Mouse (Mus musculus): Measurements from ENCODE around the gene Ndufa11. TPM values are rescaled to one million over a fixed set of nuclear protein-coding genes. Genes with fewer than 3 reads are reported as not detected.
A peak's percentile ranks its signal among the peaks of the same experiment; 100 is the strongest.

Ndufa11 gene
- polyA plus RNA-seq, 1 experiment from 2014 or later: 465 TPM

DNA sequence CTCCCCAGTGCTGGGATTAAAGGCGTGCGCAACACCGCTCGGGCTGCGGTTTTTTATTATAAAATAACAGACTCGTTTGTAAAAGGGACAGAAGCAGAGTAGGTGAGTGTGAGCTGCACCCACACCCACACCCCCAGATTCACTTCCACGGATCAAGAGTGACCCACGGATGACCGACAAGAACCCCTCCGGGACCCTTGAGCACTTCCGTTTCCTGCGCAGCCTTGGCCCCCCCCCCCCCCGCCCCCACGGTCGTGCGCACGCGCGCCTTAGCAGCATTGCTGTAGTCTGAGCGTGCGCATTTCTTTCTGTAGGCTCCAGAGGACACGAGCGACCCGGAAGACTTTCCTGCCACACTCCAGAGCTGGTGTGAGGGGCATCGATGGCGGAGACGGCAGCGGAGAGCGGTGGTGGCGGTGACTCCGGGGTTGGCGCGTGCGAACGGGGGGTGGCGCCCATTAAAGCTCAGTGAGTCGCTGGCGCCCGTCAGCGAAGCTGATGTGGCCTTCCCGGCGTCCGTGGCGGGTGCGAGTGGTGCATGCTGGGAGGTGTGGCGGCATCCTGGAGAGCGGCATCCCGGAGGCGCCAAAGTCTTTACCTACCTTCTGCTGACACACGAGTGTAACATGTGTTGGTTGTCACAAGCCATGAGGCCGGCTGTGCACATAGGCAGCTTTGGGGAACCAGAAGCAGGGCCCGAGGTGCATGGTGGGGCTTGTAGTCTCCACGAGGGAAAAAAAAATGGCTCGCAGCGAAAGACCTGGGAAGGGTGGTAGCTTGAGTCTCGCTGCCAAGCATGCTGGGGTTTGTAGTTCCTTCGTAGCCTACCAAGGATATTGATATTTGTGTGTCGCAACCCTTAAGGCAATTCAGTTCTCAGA lies 47.1 kb downstream of the Ndufa11 start, which contains the start of gene Dus3l:
TSS of gene Dus3l (plus strand) at position 284 of the 881 bp plus-strand sequence.
- 1% methylated on average over 57 of the region's 58 CpGs for WGBS
- ATAC-seq: peak; percentile 85

DNA sequence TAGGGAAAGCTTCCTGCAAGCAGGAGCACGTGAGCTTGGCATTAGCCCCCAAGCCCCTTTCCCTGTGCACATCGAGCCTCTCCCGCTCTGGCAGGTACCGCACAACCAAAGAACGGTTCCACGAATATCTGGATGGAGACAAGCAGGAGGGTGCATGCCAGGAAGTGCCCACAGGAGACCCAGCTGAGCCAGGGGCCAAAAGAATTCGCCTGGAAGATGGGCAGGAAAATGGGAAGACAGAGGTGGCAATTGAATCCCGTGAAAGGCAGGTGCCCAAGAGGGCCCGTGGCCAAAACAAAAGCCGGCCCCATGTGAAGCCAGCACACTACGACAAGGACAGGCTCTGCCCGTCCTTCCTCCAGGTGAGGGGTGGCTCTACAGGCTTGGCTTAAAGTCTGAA lies 47.9 kb downstream of the Ndufa11 start:
- ATAC-seq: peak; percentile 14
- peaks cover 30% of the 10 kb centered on the region for H3K4me1 ChIP-seq (replicated peaks)
- H3K4me3 ChIP-seq (replicated peaks): peak overlapping the region; percentile 72
- peak overlapping the region; percentile 73 for H3K9ac ChIP-seq (replicated peaks)
- peaks cover 39% of the 10 kb centered on the region for H3K36me3 ChIP-seq
- WGBS: 60% methylated on average over 12 of the region's 12 CpGs
- H3K4me2 ChIP-seq (replicated peaks): peak overlapping the region; percentile 72
- H3K27ac ChIP-seq: peak overlapping the region; percentile 94
- H3K27me3 ChIP-seq: peaks cover 11% of the 10 kb centered on the region
- no peaks in the 10 kb centered on the region for H3K9me3 ChIP-seq

More for the DNA sequence above, 47.1 kb downstream of the Ndufa11 start, which contains the start of gene Dus3l:
- Histone ChIP-seq H3K27me3 (peaks cover 19% of the 10 kb centered on the region), H3K4me3 (replicated peaks) (peak within 1 kb of the TSS; percentile 72), H3K9me3 (no peaks in the 10 kb centered on the region), H3K9ac (replicated peaks) (peak within 1 kb of the TSS; percentile 73), H3K4me1 (replicated peaks) (peaks cover 30% of the 10 kb centered on the region), H3K36me3 (peaks cover 32% of the 10 kb centered on the region), H3K27ac (peak within 1 kb of the TSS; percentile 94), H3K4me2 (replicated peaks) (peak within 1 kb of the TSS; percentile 72)

DNA sequence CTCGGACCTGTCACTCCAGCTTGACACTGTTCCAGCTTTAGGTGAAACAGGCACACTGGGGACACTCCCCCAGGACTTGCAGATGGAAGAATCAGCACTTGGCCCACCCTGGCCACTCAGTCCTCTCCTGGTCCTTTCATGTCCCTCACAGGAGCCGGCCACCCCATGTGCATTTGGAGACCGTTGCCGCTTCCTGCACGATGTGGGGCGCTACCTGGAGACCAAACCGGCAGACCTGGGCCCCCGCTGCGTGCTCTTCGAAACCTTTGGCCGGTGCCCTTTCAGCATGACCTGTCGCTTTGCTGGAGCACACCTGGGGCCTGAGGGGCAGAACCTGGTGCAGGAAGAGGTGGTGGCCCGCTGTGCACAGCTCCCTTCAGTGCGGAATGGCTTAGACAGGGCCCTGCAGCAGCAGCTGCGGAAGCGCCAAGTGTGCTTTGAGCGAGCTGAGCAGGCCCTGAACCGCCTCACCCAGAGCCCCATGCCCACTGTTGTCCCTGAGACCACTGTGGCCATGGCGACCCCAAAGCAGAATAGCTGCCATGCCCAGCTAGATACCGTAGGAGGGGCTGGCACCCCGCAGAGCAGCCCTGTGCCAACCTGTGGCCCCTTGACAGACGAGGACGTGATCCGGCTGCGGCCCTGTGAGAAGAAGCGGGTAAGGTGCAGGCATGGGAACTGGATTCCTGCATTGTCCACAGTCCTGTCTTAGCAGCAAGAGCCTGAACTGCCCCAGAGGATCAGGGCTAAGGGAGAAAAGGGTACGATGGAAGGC lies 49.3 kb downstream of the Ndufa11 start:
- no peak for ATAC-seq
- over 99% methylated on average over 27 of the region's 27 CpGs for WGBS
- Histone ChIP-seq H3K27me3 (no peaks in the 10 kb centered on the region), H3K27ac (no peak overlapping the region), H3K9ac (replicated peaks) (no peak overlapping the region), H3K4me1 (replicated peaks) (peaks cover 26% of the 10 kb centered on the region), H3K36me3 (peaks cover 53% of the 10 kb centered on the region), H3K4me3 (replicated peaks) (no peak overlapping the region), H3K4me2 (replicated peaks) (no peak overlapping the region), H3K9me3 (no peaks in the 10 kb centered on the region)

GRCm38 (mm10) chr17:56767531-56768135 lies 50.1 kb downstream of the Ndufa11 start:
- peaks cover 55% of the 10 kb centered on the region for H3K36me3 ChIP-seq
- no peak overlapping the region for H3K4me3 ChIP-seq (replicated peaks)
- ATAC-seq: no peak
- H3K9me3 ChIP-seq: no peaks in the 10 kb centered on the region
- H3K4me2 ChIP-seq (replicated peaks): no peak overlapping the region
- H3K9ac ChIP-seq (replicated peaks): no peak overlapping the region
- no peak overlapping the region for H3K27ac ChIP-seq
- 94% methylated on average over 29 of the region's 29 CpGs for WGBS
- peaks cover 20% of the 10 kb centered on the region for H3K4me1 ChIP-seq (replicated peaks)
- H3K27me3 ChIP-seq: no peaks in the 10 kb centered on the region

DNA sequence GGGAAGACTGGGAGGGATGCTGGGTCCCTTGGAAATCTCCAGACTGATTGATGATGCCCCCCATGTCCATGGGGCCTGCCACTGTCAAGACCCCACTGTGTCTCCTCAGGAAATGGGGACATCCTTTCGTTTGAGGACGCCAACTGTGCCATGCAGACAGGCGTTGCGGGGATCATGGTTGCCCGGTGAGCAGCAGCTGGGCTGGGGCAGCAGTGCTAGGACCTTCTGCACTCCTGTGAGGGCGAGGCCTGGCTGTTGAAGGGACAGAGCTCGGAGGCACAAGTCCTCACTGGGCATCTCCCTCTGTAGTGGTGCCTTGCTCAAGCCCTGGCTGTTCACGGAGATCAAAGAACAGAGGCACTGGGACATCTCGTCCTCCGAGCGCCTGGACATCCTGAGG lies 51.4 kb downstream of the Ndufa11 start:
- H3K4me2 ChIP-seq (replicated peaks): no peak overlapping the region
- no peak overlapping the region for H3K27ac ChIP-seq
- no peak overlapping the region for H3K4me3 ChIP-seq (replicated peaks)
- WGBS: 97% methylated on average over 11 of the region's 11 CpGs
- H3K9me3 ChIP-seq: no peaks in the 10 kb centered on the region
- no peak for ATAC-seq
- H3K27me3 ChIP-seq: no peaks in the 10 kb centered on the region
- H3K36me3 ChIP-seq: peaks cover 55% of the 10 kb centered on the region
- peaks cover 11% of the 10 kb centered on the region for H3K4me1 ChIP-seq (replicated peaks)
- no peak overlapping the region for H3K9ac ChIP-seq (replicated peaks)

DNA sequence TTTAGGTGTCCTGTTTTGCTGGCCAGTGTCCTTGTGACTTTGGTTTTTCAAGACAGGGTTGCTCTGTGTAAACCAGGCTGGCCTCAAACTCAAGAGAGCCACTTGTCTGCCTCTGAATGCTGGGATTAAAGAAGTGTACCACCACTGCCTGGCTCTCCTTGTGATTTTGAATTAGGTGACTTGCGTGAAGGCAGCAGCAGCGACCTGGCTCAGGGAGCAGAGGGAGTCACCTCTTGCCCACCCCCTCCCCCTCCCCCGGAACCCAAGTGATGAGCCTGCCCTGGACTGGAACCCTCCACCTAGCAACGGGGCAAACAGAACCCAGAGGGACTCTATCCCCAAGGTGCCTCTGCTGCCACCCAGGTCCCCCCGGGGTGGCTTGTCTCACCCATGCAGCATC lies 52.4 kb downstream of the Ndufa11 start, which contains the start of gene Prr22:
TSS of gene Prr22 (plus strand) at position 301 of the 400 bp plus-strand sequence.
- Histone ChIP-seq H3K4me3 (replicated peaks) (no peak within 1 kb of the TSS), H3K4me2 (replicated peaks) (no peak within 1 kb of the TSS), H3K4me1 (replicated peaks) (peaks cover 7% of the 10 kb centered on the region), H3K9ac (replicated peaks) (no peak within 1 kb of the TSS), H3K36me3 (peaks cover 55% of the 10 kb centered on the region), H3K9me3 (no peaks in the 10 kb centered on the region), H3K27me3 (no peaks in the 10 kb centered on the region), H3K27ac (no peak within 1 kb of the TSS)
- no peak for ATAC-seq
- 95% methylated on average over 5 of the region's 5 CpGs for WGBS

Other genes with a start within 250 kb of the Ndufa11 start
- 278 and 317 TPM in 2 replicates for gene Ptprs, start 241.3 kb upstream of the Ndufa11 start, polyA plus RNA-seq (2015; fragmentation: Nextera tagmentation; extraction: Ambion mirVana)
- gene Znrf4, start 205.3 kb upstream of the Ndufa11 start, polyA plus RNA-seq (2015; fragmentation: Nextera tagmentation; extraction: Ambion mirVana): 0.17 TPM in 1 of 2 replicates, not detected in the other
- gene Gm20219, start 163.4 kb upstream of the Ndufa11 start, polyA plus RNA-seq (2015; fragmentation: Nextera tagmentation; extraction: Ambion mirVana): 0.90 and 1.3 TPM in 2 replicates
- gene Safb2, start 133.2 kb upstream of the Ndufa11 start, polyA plus RNA-seq (2015; fragmentation: Nextera tagmentation; extraction: Ambion mirVana): 74.1 and 89.0 TPM in 2 replicates
- 112 and 127 TPM in 2 replicates for gene Safb, start 132.9 kb upstream of the Ndufa11 start, polyA plus RNA-seq (2015; fragmentation: Nextera tagmentation; extraction: Ambion mirVana)
- gene 2410015M20Rik, start 108.0 kb upstream of the Ndufa11 start, polyA plus RNA-seq (2015; fragmentation: Nextera tagmentation; extraction: Ambion mirVana): 198 and 199 TPM in 2 replicates
- gene Rpl36, start 104.4 kb upstream of the Ndufa11 start, polyA plus RNA-seq (2015; fragmentation: Nextera tagmentation; extraction: Ambion mirVana): 1,197 and 1,215 TPM in 2 replicates
- gene Lonp1, start 90.9 kb upstream of the Ndufa11 start, polyA plus RNA-seq (2015; fragmentation: Nextera tagmentation; extraction: Ambion mirVana): 40.9 and 43.4 TPM in 2 replicates
- 1.8 and 2.0 TPM in 2 replicates for gene Catsperd, start 89.6 kb upstream of the Ndufa11 start, polyA plus RNA-seq (2015; fragmentation: Nextera tagmentation; extraction: Ambion mirVana)
- 108 and 109 TPM in 2 replicates for gene Ranbp3, start 44.5 kb upstream of the Ndufa11 start, polyA plus RNA-seq (2015; fragmentation: Nextera tagmentation; extraction: Ambion mirVana)
- 15.5 and 18.2 TPM in 2 replicates for gene Vmac, start 255 bp downstream of the Ndufa11 start, polyA plus RNA-seq (2015; fragmentation: Nextera tagmentation; extraction: Ambion mirVana)
- gene Nrtn, start 39.8 kb downstream of the Ndufa11 start, polyA plus RNA-seq (2015; fragmentation: Nextera tagmentation; extraction: Ambion mirVana): 2.9 and 4.0 TPM in 2 replicates
- gene Dus3l, start 47.0 kb downstream of the Ndufa11 start, polyA plus RNA-seq (2015; fragmentation: Nextera tagmentation; extraction: Ambion mirVana): 63.7 TPM in 2 replicates
- 1.7 and 1.9 TPM in 2 replicates for gene Prr22, start 52.5 kb downstream of the Ndufa11 start, polyA plus RNA-seq (2015; fragmentation: Nextera tagmentation; extraction: Ambion mirVana)
- 4.0 and 6.3 TPM in 2 replicates for gene Rfx2, start 113.2 kb downstream of the Ndufa11 start, polyA plus RNA-seq (2015; fragmentation: Nextera tagmentation; extraction: Ambion mirVana)
- not detected in 2 replicates for gene Acsbg2, start 156.7 kb downstream of the Ndufa11 start, polyA plus RNA-seq (2015; fragmentation: Nextera tagmentation; extraction: Ambion mirVana)
- gene 1700061G19Rik, start 157.7 kb downstream of the Ndufa11 start, polyA plus RNA-seq (2015; fragmentation: Nextera tagmentation; extraction: Ambion mirVana): 0.43 and 0.74 TPM in 2 replicates
- 74.6 and 90.0 TPM in 2 replicates for gene Mllt1, start 217.6 kb downstream of the Ndufa11 start, polyA plus RNA-seq (2015; fragmentation: Nextera tagmentation; extraction: Ambion mirVana)

All from midbrain, embryonic 13.5 days (tissue).